Mouse (Mus musculus): ENCODE data around the gene Ppp3ca. TPM values are rescaled to one million over a fixed set of nuclear protein-coding genes. Genes with fewer than 3 reads are reported as not detected.

Gene Ppp3ca
- total and polyA plus RNA-seq, 3 experiments = 63.4 to 143 (median 130) TPM

DNA sequence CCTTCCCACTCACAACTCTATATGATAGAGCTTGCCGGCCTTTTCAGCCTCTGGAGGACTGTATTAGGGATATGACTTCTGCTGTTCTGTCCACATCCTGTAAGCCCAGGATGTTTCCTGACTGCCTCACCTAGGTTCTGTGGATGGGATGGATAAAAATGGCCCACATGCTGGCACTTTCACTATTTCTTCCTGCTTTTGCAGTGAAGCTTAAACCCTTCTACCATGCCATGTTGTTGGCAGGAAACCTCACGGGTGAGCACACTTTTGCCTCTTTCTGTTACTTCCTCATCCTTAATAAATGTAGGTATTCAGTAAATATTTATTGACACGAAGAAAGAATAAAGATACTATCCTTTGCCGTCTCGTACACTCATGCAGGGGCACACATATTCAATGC, 48.5 kb downstream of the Ppp3ca start:
- Histone ChIP-seq H3K9me3 (replicated peaks; ENCODE audit: low read length) (no peaks in the 10 kb centered on the region), H3K4me3 (replicated peaks in 1 of 3; ENCODE audit: low read depth in 2 of 3, low read length in 2 of 3, poor library complexity in 1 of 3) (no peak overlapping the region), H3K4me2 (ENCODE audit: insufficient read depth, low read depth, poor library complexity, severe bottlenecking) (no peak overlapping the region), H3K79me2 (replicated peaks; ENCODE audit: control insufficient read depth, extremely low read depth, insufficient read depth, poor library complexity, severe bottlenecking) (peaks cover 17% of the 10 kb centered on the region), H3K36me3 (replicated peaks in 1 of 2; ENCODE audit: control insufficient read depth in 1 of 2, insufficient read depth in 1 of 2, low read length in 1 of 2) (peaks cover 3 to 52% of the 10 kb centered on the region in 2 experiments), H3K4me1 (ENCODE audit: control insufficient read depth in 1 of 2, insufficient read depth in 2 of 2) (peaks cover 14 to 64% of the 10 kb centered on the region in 2 experiments), H3K27me3 (replicated peaks) (no peaks in the 10 kb centered on the region), H3K27ac (ENCODE audit: insufficient read depth, low read depth) (no peak overlapping the region), H3K9ac (ENCODE audit: insufficient read depth, low read depth) (no peak overlapping the region)
- in situ Hi-C loops (cut with MboI; ENCODE audit: low pct_ligation_motif_present, low pct_unique_long_range_greater_than_20kb, low sequenced_read_pairs) (no loop called here), dilution Hi-C loops (cut with MboI; ENCODE audit: extremely low pct_ligation_motif_present, extremely low pct_unique_long_range_greater_than_20kb, low sequenced_read_pairs) (no loop called here)
- TF ChIP-seq ZC3H11A (IDR thresholded peaks at IDR 0.05; ENCODE audit: low read depth, low read length) (no peak), TCF12 (IDR thresholded peaks at IDR 0.05; ENCODE audit: low read depth, low read length) (no peak), NELFE (IDR thresholded peaks at IDR 0.05; ENCODE audit: low read depth, low read length) (no peak), MXI1 (IDR thresholded peaks at IDR 0.05; ENCODE audit: low read depth, low read length) (no peak), TBP (conservative IDR thresholded peaks at IDR 0.05; ENCODE audit: low read depth, low read length) (no peak), PAX5 (IDR thresholded peaks at IDR 0.05; ENCODE audit: low read length) (no peak), RAD21 (IDR thresholded peaks at IDR 0.05; ENCODE audit: low read depth, low read length) (no peak), RCOR1 (conservative IDR thresholded peaks at IDR 0.05; ENCODE audit: low read depth, low read length) (no peak), EP300 (IDR thresholded peaks at IDR 0.05; ENCODE audit: low read length) (no peak), ZKSCAN1 (IDR thresholded peaks at IDR 0.05; ENCODE audit: borderline replicate concordance, low read depth, low read length) (no peak)
- DNase-seq (ENCODE audit: extremely low read depth) = no peak

DNA sequence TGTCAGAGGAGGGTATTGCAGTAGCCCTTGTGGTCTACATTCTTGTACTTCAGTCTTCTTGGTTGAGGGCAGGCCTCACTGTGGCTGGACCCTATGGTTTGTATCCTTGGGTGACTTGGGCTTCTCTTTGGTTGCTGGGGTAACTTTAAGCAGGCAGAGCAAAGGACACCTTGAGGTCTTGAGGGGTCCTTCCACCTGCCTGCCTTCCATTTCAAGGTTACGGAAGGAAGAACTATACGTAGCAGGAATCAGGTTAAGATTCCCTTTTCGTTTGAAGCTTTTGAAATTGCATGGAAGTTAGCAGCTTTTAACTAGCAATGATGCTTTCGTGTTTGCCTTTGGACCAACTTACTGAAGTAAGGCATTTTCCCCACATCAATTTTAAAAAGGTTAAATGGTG, 51.3 kb downstream of the Ppp3ca start:
- Histone ChIP-seq H3K9me3 (replicated peaks; ENCODE audit: low read length) (peaks cover 2% of the 10 kb centered on the region), H3K79me2 (replicated peaks; ENCODE audit: control insufficient read depth, extremely low read depth, insufficient read depth, poor library complexity, severe bottlenecking) (peaks cover 26% of the 10 kb centered on the region), H3K4me2 (ENCODE audit: insufficient read depth, low read depth, poor library complexity, severe bottlenecking) (peak overlapping the region; percentile 53), H3K4me1 (ENCODE audit: control insufficient read depth in 1 of 2, insufficient read depth in 2 of 2) (peaks cover 16 to 85% of the 10 kb centered on the region in 2 experiments), H3K27me3 (replicated peaks) (no peaks in the 10 kb centered on the region), H3K27ac (ENCODE audit: insufficient read depth, low read depth) (peak overlapping the region; percentile 2; the same call in 1 of the 2 replicates), H3K9ac (ENCODE audit: insufficient read depth, low read depth) (peak overlapping the region; percentile 66), H3K4me3 (replicated peaks in 1 of 3; ENCODE audit: low read depth in 2 of 3, low read length in 2 of 3, poor library complexity in 1 of 3) (peak overlapping the region; percentile 11 to 54 (median 43)), H3K36me3 (replicated peaks in 1 of 2; ENCODE audit: control insufficient read depth in 1 of 2, insufficient read depth in 1 of 2, low read length in 1 of 2) (peaks cover 1 to 36% of the 10 kb centered on the region in 2 experiments)
- DNase-seq (ENCODE audit: extremely low read depth) = no peak
- in situ Hi-C loops (cut with MboI; ENCODE audit: low pct_ligation_motif_present, low pct_unique_long_range_greater_than_20kb, low sequenced_read_pairs) = no loop called here
- dilution Hi-C loops (cut with MboI; ENCODE audit: extremely low pct_ligation_motif_present, extremely low pct_unique_long_range_greater_than_20kb, low sequenced_read_pairs) = no loop called here
- TF ChIP-seq RAD21 (IDR thresholded peaks at IDR 0.05; ENCODE audit: low read depth, low read length) (no peak; the same call in 1 of the 2 replicates), MAX (IDR thresholded peaks at IDR 0.05; ENCODE audit: low read length) (peak; percentile 78), EP300 (IDR thresholded peaks at IDR 0.05; ENCODE audit: low read length) (no peak), NELFE (IDR thresholded peaks at IDR 0.05; ENCODE audit: low read depth, low read length) (peak; percentile 65), TCF12 (IDR thresholded peaks at IDR 0.05; ENCODE audit: low read depth, low read length) (peak; percentile 32; the same call in 1 of the 2 replicates), GABPA (IDR thresholded peaks at IDR 0.05; ENCODE audit: insufficient replicate concordance, low read depth, low read length) (no peak), CTCF (conservative IDR thresholded peaks at IDR 0.05 in 1 of 2, IDR thresholded peaks at IDR 0.05 in 1 of 2; ENCODE audit: low read depth in 2 of 2, low read length in 2 of 2) (no peak), JUND (conservative IDR thresholded peaks at IDR 0.05; ENCODE audit: low read depth, low read length) (0 out of 2 replicates have a peak, but pooled peaks have one; percentile 8), POLR2A (IDR thresholded peaks at IDR 0.05; ENCODE audit: low read depth, low read length) (no peak; the same call in 1 of the 2 replicates), KAT2A (IDR thresholded peaks at IDR 0.05; ENCODE audit: insufficient replicate concordance, low read length) (no peak), ELF1 (IDR thresholded peaks at IDR 0.05; ENCODE audit: low read depth, low read length) (peak; percentile 74), CHD1 (IDR thresholded peaks at IDR 0.05; ENCODE audit: low read depth, low read length) (peak; percentile 35; the same call in 1 of the 2 replicates), TBP (conservative IDR thresholded peaks at IDR 0.05; ENCODE audit: low read depth, low read length) (0 out of 2 replicates have a peak, but pooled peaks have one; percentile 43), ETS1 (conservative IDR thresholded peaks at IDR 0.05; ENCODE audit: low read depth, low read length) (no peak; the same call in 1 of the 2 replicates), POLR2AphosphoS2 (IDR thresholded peaks at IDR 0.05; ENCODE audit: low read depth, low read length) (no peak), PAX5 (IDR thresholded peaks at IDR 0.05; ENCODE audit: low read length) (no peak), RCOR1 (conservative IDR thresholded peaks at IDR 0.05; ENCODE audit: low read depth, low read length) (no peak), ZC3H11A (IDR thresholded peaks at IDR 0.05; ENCODE audit: low read depth, low read length) (no peak), CHD2 (IDR thresholded peaks at IDR 0.05; ENCODE audit: low read length) (no peak), MAFK (IDR thresholded peaks at IDR 0.05; ENCODE audit: insufficient replicate concordance, low read length) (no peak), ZKSCAN1 (IDR thresholded peaks at IDR 0.05; ENCODE audit: borderline replicate concordance, low read depth, low read length) (no peak), NRF1 (IDR thresholded peaks at IDR 0.05; ENCODE audit: low read depth, low read length) (0 out of 2 replicates have a peak, but pooled peaks have one; percentile 27), USF1 (IDR thresholded peaks at IDR 0.05; ENCODE audit: low read depth, low read length) (no peak), MEF2A (IDR thresholded peaks at IDR 0.05; ENCODE audit: borderline replicate concordance, low read depth, low read length) (peak; percentile 29; the same call in 1 of the 2 replicates), E2F4 (IDR thresholded peaks at IDR 0.05; ENCODE audit: insufficient replicate concordance, low read depth, low read length) (no peak), USF2 (conservative IDR thresholded peaks at IDR 0.05; ENCODE audit: low read depth, low read length) (no peak), ZNF384 (IDR thresholded peaks at IDR 0.05; ENCODE audit: low read depth, low read length) (0 out of 2 replicates have a peak, but pooled peaks have one; percentile 6), MYC (IDR thresholded peaks at IDR 0.05; ENCODE audit: low read depth, low read length) (no peak), IRF4 (IDR thresholded peaks at IDR 0.05; ENCODE audit: low read depth, low read length) (no peak), UBTF (IDR thresholded peaks at IDR 0.05; ENCODE audit: low read depth, low read length) (no peak)

Data from CH12.LX (cell line).